ENCODE assay signal across 9 mouse cellular contexts in the genomic region with DNA sequence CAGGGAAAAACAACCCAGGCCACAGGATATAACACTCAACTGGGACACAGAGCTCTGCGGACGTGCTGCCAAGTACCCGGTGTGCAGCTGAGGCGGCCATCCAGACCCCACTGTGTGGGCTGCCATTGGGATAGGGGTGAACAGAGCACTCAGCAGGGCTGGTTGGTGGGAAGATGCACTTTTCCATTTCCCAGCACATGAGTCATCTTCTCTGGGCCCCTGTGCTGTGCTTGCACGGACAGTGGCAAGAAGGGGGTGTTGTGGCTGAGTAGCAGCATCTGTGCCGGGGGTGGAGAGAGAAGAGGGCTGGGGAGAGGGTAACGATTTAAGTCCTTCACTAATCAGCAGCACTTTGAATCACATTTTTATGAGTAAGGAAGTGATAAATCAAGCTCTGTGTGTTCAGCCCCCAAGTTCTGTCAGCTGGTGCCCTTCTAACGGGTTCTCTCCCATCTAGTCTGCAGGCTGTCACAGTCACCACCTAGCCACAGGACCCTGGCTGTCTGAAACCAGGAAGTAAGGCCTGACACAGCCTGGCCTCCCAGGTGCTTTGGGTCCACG.
DNase-seq lines count a peak whose midpoint lies in the region; ATAC-seq lines count a peak whose summit lies in the region.
"Had no signal": no experiment of that assay in that cellular context is flagged by ENCODE, and none has a peak within 500 bp of the region (broad histone marks: within the 10 kb centered on the region; RNA-seq: fewer than 3 reads in every experiment).

No protein-coding gene starts in this region.

- no peak for ATAC-seq in hindbrain, embryonic 16.5 days

- WGBS in hindbrain, embryonic 16.5 days: 82% methylated on average over 9 of the region's 9 CpGs

- no peak overlapping the region for H3K9ac ChIP-seq in hindbrain, embryonic 16.5 days (ENCODE audit: low read depth, low read length)
- H3K9ac ChIP-seq: midbrain, embryonic 12.5 days had no signal

- no peak overlapping the region for H3K4me3 ChIP-seq in hindbrain, embryonic 16.5 days (ENCODE audit: low read length)
- H3K4me3 ChIP-seq: midbrain, embryonic 12.5 days had no signal

- peak; percentile 96 for DNase-seq in heart, adult 11 months
- no peak for DNase-seq in heart, postnatal 36 days
- DNase-seq in right cerebral cortex, adult 2 months (ENCODE audit: low spot score in 2 of 2): peak; percentile 69 to 71
- no peak for DNase-seq in right cerebral cortex, postnatal 10 days (ENCODE audit: low spot score in 2 of 2)
- peak; percentile 59 for DNase-seq in kidney, postnatal 10 days
- DNase-seq in telencephalon, adult 2 months (ENCODE audit: low read depth, low spot score): peak; percentile 70
- no peak for DNase-seq in cerebellum, adult 9-10 months

- no peak overlapping the region for H3K27ac ChIP-seq in hindbrain, embryonic 16.5 days (ENCODE audit: low read depth, low read length)
- H3K27ac ChIP-seq: midbrain, embryonic 12.5 days had no signal

- H3K4me2 ChIP-seq in hindbrain, embryonic 16.5 days (ENCODE audit: low read length): no peak overlapping the region
- H3K4me2 ChIP-seq: midbrain, embryonic 12.5 days had no signal

- intact Hi-C loops in heart, postnatal 36 days (cut with DNase I): loop anchor here (5.0 kb wide), 1 partner anchor 60 kb away; no protein-coding TSS in a partner anchor

- H3K36me3 ChIP-seq in hindbrain, embryonic 16.5 days (ENCODE audit: control insufficient read depth, insufficient read depth, low read length): peaks cover 5% of the 10 kb centered on the region; the same call in 1 of the 2 replicates

- no peaks in the 10 kb centered on the region for H3K27me3 ChIP-seq in hindbrain, embryonic 16.5 days (replicated peaks; ENCODE audit: control insufficient read depth, insufficient read depth, low read length)
- H3K27me3 ChIP-seq: midbrain, embryonic 12.5 days had no signal

- no peaks in the 10 kb centered on the region for H3K9me3 ChIP-seq in hindbrain, embryonic 16.5 days (ENCODE audit: control insufficient read depth, low read length)
- H3K9me3 ChIP-seq: midbrain, embryonic 12.5 days had no signal

- H3K4me1 ChIP-seq in hindbrain, embryonic 16.5 days (ENCODE audit: control insufficient read depth, insufficient read depth, low read depth, low read length): no peaks in the 10 kb centered on the region
- H3K4me1 ChIP-seq: midbrain, embryonic 12.5 days had no signal

Comparison
In these comparisons a context has a peak if more than half of its experiments do, and no peak if none do; other contexts are left out.
1. DNase-seq: peak in heart, adult 11 months (single experiment), right cerebral cortex, adult 2 months (2 of 2), kidney, postnatal 10 days (single experiment) and telencephalon, adult 2 months (single experiment); none in heart, postnatal 36 days (0 of 2), right cerebral cortex, postnatal 10 days (0 of 2) and cerebellum, adult 9-10 months (single experiment).